Mouse (Mus musculus) heart, embryonic 11.5 days (tissue): ENCODE measurements at regions not wholly inside any gene's neighbourhood (a gene's known extent, or its start where the extent isn't known, plus 50 kb on each side); places are given as distances from the start of the nearest gene placed in this dataset.

ENCODE experiments used
- ATAC-seq: fragments of 200-750 bp; cut with Nextera tagmentation; replicated peaks from 2 replicates; pipeline ENCODE4 v1.8.0; 2017; ENCODE audit warnings: moderate library complexity; ENCODE audit not compliant: insufficient number of reproducible peaks, low FRiP score, low TSS enrichment
- H3K27ac ChIP-seq: fragments of 300-500 bp; sonication (generic); 2 replicates; pipeline ENCODE4 v1.5.1; 2014; ENCODE audit warnings: mild to moderate bottlenecking, low read depth, low read length
- H3K27me3 ChIP-seq: fragments of 300-500 bp; sonication (generic); 2 replicates; pipeline ENCODE4 v1.6.1; 2014; ENCODE audit warnings: mild to moderate bottlenecking, low read length, mixed read lengths; ENCODE audit not compliant: control insufficient read depth, insufficient read depth
- H3K36me3 ChIP-seq: fragments of 300-500 bp; sonication (generic); 2 replicates; pipeline ENCODE4 v1.6.1; 2014; ENCODE audit warnings: mild to moderate bottlenecking, low read length, moderate library complexity, mixed read lengths; ENCODE audit not compliant: control insufficient read depth, insufficient read depth
- H3K4me1 ChIP-seq: fragments of 300-500 bp; sonication (generic); 2 replicates; pipeline ENCODE4 v1.6.1; 2014; ENCODE audit warnings: low read length; ENCODE audit not compliant: control insufficient read depth, insufficient read depth
- H3K4me2 ChIP-seq: fragments of 300-500 bp; sonication (generic); 2 replicates; pipeline ENCODE4 v1.6.1; 2014; ENCODE audit warnings: mild to moderate bottlenecking, moderate library complexity
- H3K4me3 ChIP-seq: fragments of 300-500 bp; sonication (generic); 2 replicates; pipeline ENCODE4 v1.5.1; 2014; ENCODE audit warnings: low read depth, low read length
- H3K9ac ChIP-seq: fragments of 300-500 bp; sonication (generic); 2 replicates; pipeline ENCODE4 v1.6.1; 2014; ENCODE audit warnings: mild to moderate bottlenecking, low read depth, low read length, moderate library complexity
- H3K9me3 ChIP-seq: fragments of 300-500 bp; sonication (generic); replicated peaks from 2 replicates; pipeline ENCODE4 v1.6.1; 2016; ENCODE audit warnings: low read length; ENCODE audit not compliant: control insufficient read depth
- WGBS: fragments of 180-500 bp; shearing (Covaris S2); extraction: QIAGEN DNeasy Blood & Tissue Kit; methylation state at CpG from one replicate; pipeline ENCODE4 v1.1.7; 2014; ENCODE audit not compliant: insufficient replicate concordance; 5-methylcytosine and 5-hydroxymethylcytosine counted together

DNA sequence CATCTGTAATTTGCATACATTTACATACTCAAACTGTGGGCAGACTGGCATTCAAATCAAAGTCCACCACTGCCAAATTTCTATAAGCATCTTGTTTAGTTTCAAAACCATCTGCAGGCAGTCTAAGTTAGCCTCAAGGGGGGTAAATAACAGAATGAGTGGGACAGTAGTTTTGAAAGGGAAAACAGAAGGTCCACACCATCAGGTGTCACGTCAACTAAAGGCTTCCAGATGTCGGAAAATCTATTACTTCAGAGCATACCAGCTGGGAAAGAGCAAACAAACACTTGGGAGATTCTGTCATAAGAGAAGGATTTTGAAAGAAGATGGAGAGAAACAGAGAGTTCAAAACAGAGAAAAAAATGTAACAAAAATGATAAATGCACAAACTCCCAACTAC is 402.1 kb upstream of the Rack1 start:
- Histone ChIP-seq H3K27ac (no peak overlapping the region), H3K4me2 (no peak overlapping the region), H3K4me1 (no peaks in the 10 kb centered on the region), H3K27me3 (no peaks in the 10 kb centered on the region), H3K9me3 (no peaks in the 10 kb centered on the region), H3K9ac (no peak overlapping the region), H3K36me3 (no peaks in the 10 kb centered on the region), H3K4me3 (no peak overlapping the region)
- ATAC-seq: no peak
- WGBS: 69% methylated on average over 2 of the region's 2 CpGs

DNA sequence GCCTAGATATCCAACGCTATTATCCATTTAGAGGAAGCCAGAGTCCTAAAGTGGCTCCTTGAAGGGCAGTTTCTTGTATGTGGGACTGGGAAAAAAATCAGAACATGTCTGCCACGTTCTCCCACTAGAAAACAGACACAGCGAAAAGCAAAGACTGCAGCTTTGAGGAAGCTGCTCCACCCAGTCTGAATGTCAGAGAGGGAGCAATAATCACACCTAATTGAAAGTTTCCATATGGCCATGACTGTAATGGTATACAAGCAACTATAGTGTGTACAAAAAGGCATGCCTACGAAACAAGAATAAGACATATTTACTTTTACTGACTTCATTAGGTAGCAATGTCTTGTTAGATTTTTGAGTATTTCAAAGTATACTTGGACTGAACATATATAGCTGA is 392.7 kb upstream of the Sgcd start:
- no peak for ATAC-seq

DNA sequence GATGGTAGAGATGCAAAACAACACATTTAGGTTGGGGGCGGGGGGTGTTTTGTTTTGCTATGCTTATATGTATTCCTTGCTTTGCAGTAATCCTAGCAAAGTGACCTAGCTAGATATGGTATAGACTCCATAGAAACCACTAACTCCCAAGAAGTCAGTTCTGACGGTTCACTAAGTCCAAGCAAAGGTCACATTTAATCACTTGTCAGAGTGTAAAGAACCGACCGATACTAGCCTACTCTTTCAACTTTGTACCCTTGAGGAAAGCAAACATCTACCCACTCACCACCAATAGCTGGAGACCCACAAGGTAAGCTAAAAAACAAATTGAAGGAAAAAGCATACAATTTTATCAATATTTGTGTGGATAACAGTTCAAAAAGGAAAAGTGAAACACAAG is 389.3 kb upstream of the Sgcd start:
- Histone ChIP-seq H3K4me1 (no peaks in the 10 kb centered on the region), H3K36me3 (no peaks in the 10 kb centered on the region), H3K9me3 (no peaks in the 10 kb centered on the region), H3K27ac (no peak overlapping the region), H3K27me3 (no peaks in the 10 kb centered on the region), H3K9ac (no peak overlapping the region), H3K4me3 (no peak overlapping the region), H3K4me2 (no peak overlapping the region)
- no peak for ATAC-seq
- 70% methylated on average over 4 of the region's 4 CpGs for WGBS

More for the DNA sequence above, 392.7 kb upstream of the Sgcd start:
- WGBS: 73% methylated on average over 4 of the region's 4 CpGs
- H3K27me3 ChIP-seq: no peaks in the 10 kb centered on the region
- H3K4me1 ChIP-seq: no peaks in the 10 kb centered on the region
- no peak overlapping the region for H3K27ac ChIP-seq
- H3K4me2 ChIP-seq: no peak overlapping the region
- H3K4me3 ChIP-seq: no peak overlapping the region
- H3K36me3 ChIP-seq: no peaks in the 10 kb centered on the region
- no peak overlapping the region for H3K9ac ChIP-seq
- no peaks in the 10 kb centered on the region for H3K9me3 ChIP-seq

DNA sequence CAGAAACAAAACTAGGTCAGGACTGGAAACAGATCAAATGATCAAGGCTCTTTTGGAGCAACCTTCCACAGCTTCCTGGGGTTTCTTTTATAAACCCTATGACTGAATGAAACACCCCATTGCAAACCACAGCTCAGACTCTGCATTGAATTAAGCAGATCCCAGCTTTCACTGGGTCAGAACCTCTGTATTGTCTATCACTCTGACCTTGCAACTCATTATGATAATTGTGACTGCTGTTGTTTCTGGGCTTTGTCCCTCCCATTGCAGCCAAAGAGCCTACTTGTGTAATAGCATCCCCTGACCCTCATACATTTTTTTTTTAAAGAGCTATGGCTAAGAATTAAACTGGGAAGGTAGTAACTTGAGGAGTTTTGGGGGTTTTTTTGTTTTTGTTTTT is 388.5 kb upstream of the Sgcd start:
- ATAC-seq: no peak
- Histone ChIP-seq H3K36me3 (no peaks in the 10 kb centered on the region), H3K4me3 (no peak overlapping the region), H3K9ac (no peak overlapping the region), H3K27me3 (no peaks in the 10 kb centered on the region), H3K4me1 (no peaks in the 10 kb centered on the region), H3K27ac (no peak overlapping the region), H3K9me3 (no peaks in the 10 kb centered on the region), H3K4me2 (no peak overlapping the region)

DNA sequence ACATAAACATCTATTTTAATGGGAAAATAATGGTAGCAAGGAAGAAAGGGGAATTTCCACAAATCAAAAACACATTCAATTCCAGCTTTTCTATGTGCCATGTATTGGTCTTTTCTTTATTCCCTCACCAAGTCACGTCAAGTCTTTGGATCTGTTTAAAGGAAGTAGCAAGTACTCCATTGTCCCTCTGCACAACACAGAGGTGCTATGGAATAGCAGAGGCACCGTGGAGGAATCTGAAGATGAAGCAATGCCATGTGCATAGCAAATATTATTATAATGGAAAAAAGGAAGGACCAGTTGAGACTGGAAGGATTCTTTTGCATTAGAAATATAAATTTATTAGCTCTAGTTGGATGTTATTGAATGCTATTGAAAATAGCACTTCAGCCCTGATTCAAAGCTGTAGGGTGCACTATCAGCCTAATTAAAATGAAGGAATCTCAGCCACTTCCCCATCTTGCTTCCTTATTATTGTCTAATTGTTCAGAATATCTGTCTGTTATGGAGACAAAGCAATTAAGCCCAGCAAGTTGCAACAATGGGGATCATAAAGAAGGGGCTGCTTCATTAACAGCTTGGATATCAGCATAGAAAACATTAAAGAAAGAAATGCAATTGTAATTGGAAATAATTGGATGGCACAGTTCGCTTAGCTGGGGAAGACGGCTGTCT is 362.7 kb upstream of the Sgcd start:
- 75% methylated on average over 4 of the region's 4 CpGs for WGBS
- Histone ChIP-seq H3K27ac (no peak overlapping the region), H3K36me3 (no peaks in the 10 kb centered on the region), H3K9me3 (no peaks in the 10 kb centered on the region), H3K4me1 (no peaks in the 10 kb centered on the region), H3K4me2 (no peak overlapping the region), H3K9ac (no peak overlapping the region), H3K4me3 (no peak overlapping the region), H3K27me3 (no peaks in the 10 kb centered on the region)
- no peak for ATAC-seq

DNA sequence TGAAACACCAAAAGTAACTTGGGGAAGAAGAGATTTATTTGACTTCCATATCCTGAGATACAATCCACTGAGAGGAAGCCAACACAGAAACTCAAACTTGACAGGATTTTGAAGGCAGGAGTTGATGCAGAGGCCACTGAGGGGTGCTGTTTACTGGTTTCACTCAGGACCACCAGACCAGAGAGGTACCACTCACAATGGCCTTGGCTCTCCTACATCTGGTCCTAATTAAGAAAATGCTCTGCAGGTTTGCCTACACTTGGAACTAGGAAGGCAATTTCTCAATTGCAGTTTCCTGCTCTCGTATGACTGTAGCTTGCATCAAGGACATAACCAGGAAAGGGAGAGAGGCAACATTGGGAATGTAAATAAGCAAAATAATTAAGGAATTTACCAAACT is 325.7 kb upstream of the Sgcd start:
- H3K4me1 ChIP-seq: no peaks in the 10 kb centered on the region
- WGBS: 74% methylated on average over 1 of the region's 1 CpGs
- H3K9ac ChIP-seq: no peak overlapping the region
- H3K4me2 ChIP-seq: no peak overlapping the region
- no peak overlapping the region for H3K27ac ChIP-seq
- H3K27me3 ChIP-seq: no peaks in the 10 kb centered on the region
- H3K36me3 ChIP-seq: no peaks in the 10 kb centered on the region
- no peak for ATAC-seq
- no peaks in the 10 kb centered on the region for H3K9me3 ChIP-seq
- no peak overlapping the region for H3K4me3 ChIP-seq

DNA sequence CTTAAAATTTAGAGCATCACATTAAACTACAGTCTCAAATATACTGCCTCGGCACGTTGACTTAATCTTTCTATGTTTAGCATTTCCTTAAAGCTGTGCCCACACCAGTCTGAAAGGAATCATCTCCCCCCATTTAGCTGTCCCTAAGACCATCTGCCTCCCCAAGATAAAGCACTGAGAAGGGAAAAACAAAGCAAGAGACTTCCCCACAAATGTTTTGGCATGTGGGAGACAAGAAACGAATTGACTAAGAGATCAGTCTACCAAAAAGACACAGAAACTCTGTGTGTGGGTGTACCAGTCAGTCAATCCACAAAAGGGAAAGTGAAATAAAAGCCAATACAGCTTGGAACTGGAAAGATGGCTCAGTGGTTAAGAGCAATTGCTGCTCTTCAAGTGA is 306.6 kb upstream of the Sgcd start:
- H3K4me2 ChIP-seq: no peak overlapping the region
- 47% methylated on average over 3 of the region's 3 CpGs for WGBS
- H3K36me3 ChIP-seq: no peaks in the 10 kb centered on the region
- no peak overlapping the region for H3K27ac ChIP-seq
- no peaks in the 10 kb centered on the region for H3K4me1 ChIP-seq
- no peak overlapping the region for H3K9ac ChIP-seq
- no peaks in the 10 kb centered on the region for H3K27me3 ChIP-seq
- H3K4me3 ChIP-seq: no peak overlapping the region
- ATAC-seq: no peak
- H3K9me3 ChIP-seq: no peaks in the 10 kb centered on the region

DNA sequence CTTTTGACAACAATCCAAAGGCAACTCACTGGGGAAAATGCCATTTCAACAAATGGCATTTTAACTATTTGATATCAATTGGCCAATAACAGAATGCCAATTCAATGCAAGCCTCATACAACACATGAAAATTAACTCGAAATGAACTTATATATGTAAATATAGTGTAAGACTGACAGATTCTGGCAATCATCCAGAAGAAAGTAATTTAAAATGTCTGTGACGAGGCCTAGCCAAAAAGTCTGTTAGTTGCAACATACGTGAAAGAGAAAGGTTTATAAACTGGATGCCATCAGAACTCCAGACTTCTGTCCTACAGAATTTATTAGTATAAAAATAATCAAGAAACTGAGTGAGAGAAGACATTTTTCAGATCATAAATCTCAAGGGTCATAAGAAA is 273.7 kb upstream of the Sgcd start:
- H3K9ac ChIP-seq: no peak overlapping the region
- 78% methylated on average over 3 of the region's 3 CpGs for WGBS
- H3K27ac ChIP-seq: no peak overlapping the region
- no peaks in the 10 kb centered on the region for H3K4me1 ChIP-seq
- no peaks in the 10 kb centered on the region for H3K36me3 ChIP-seq
- H3K4me2 ChIP-seq: no peak overlapping the region
- no peak overlapping the region for H3K4me3 ChIP-seq
- H3K9me3 ChIP-seq: no peaks in the 10 kb centered on the region
- ATAC-seq: no peak
- no peaks in the 10 kb centered on the region for H3K27me3 ChIP-seq

DNA sequence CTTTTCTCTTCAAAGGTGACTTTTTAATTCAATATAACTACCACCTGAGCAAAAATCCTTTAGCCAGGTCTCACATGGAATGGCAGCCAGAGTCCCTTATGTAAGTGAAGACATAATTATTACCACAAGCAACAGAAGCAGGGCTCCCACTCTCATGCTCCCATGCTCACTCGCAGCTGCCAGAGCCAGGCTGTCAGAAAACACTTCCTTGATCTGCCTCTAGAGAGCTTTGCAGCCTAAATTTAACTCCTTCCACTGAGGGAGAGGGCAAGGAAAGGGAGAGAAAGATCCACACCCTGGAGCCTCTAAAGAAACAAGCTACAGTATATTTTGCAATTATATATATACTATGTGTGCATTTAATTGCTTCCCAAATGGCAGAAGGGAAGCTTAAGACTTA is 272.3 kb upstream of the Sgcd start:
- no peak for ATAC-seq
- H3K4me2 ChIP-seq: no peak overlapping the region
- H3K36me3 ChIP-seq: no peaks in the 10 kb centered on the region
- H3K27me3 ChIP-seq: no peaks in the 10 kb centered on the region
- no peaks in the 10 kb centered on the region for H3K4me1 ChIP-seq
- no peak overlapping the region for H3K9ac ChIP-seq
- no peak overlapping the region for H3K4me3 ChIP-seq
- no peaks in the 10 kb centered on the region for H3K9me3 ChIP-seq
- H3K27ac ChIP-seq: no peak overlapping the region
- 10% methylated on average over 1 of the region's 1 CpGs for WGBS
